Mouse (Mus musculus): ENCODE measurements around the gene Sat2.

DNA sequence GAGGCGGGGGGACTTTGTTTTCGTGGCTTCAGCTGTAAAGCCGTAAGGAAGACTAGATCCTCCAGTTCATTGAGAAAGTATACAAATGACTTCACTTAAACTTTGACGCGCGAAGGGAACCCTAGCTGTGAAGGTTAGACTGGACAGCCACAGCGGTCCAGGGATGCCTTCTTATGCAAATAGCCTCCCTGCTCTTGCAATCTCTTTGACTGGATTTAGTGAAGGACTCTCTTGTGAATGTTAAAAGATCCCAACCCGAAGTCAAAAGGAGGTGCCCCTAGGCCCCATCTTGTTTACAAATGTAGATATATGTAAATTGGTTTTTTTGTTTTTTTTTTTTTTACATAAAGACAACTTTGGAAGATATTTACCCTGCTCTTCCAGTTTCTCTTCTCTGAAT is 40.0 kb upstream of the Sat2 start:
- TF ChIP-seq CTCF (IDR thresholded peaks at IDR 0.05; ENCODE audit: control insufficient read depth, insufficient read depth, low read length) (no peak), POLR2A (IDR thresholded peaks at IDR 0.05; ENCODE audit: borderline replicate concordance, control insufficient read depth, low read depth, low read length) (no peak)

Measured in bone marrow, adult 2 months (tissue).